Mouse (Mus musculus) lung, adult 2 months (tissue): ENCODE data around the gene Apoc1. TPM values are rescaled to one million over a fixed set of nuclear protein-coding genes. Genes with fewer than 3 reads are reported as not detected.
A peak's percentile ranks its signal among the peaks of the same experiment; 100 is the strongest.

Experiments used
- DNase-seq: peaks from one replicate; pipeline ENCODE4 v3.0.0; 2022
- H3K4me1 ChIP-seq: fragments of 200-500 bp; 2 replicates; pipeline ENCODE4 v1.6.1; 2011; ENCODE audit warnings: low read length; ENCODE audit not compliant: control insufficient read depth, insufficient read depth
- H3K4me3 ChIP-seq: fragments of 200-500 bp; replicated peaks from 2 replicates; pipeline ENCODE3; 2011; ENCODE audit warnings: low read depth, mild to moderate bottlenecking, control low read depth, low read length; ENCODE audit errors: extremely low read depth
- CTCF ChIP-seq: fragments of 200-500 bp; IDR thresholded peaks from 2 replicates; pipeline ENCODE4 v1.5.1; 2011; ENCODE audit warnings: mild to moderate bottlenecking, low read length, control low read depth; ENCODE audit not compliant: insufficient read depth
- POLR2A ChIP-seq: fragments of 200-500 bp; IDR thresholded peaks from 2 replicates; pipeline ENCODE4 v1.6.1; 2011; ENCODE audit warnings: low read depth, mild to moderate bottlenecking, control low read depth, low read length, borderline replicate concordance; ENCODE audit errors: extremely low read depth
- WGBS: fragments of 180-500 bp; shearing (Covaris S2); methylation state at CpG from one replicate; pipeline ENCODE4 v1.1.7; 2018; 5-methylcytosine and 5-hydroxymethylcytosine counted together
- polyA plus RNA-seq: library from polyadenylated mRNA; depleted of rRNA; stranded (reverse); fragments of >200 nt; gene quantifications from 2 replicates; pipeline ENCODE4 v1.2.3, GENCODE M21; 2012

Apoc1 gene
- polyA plus RNA-seq, 1 experiment = 29.2 TPM

- 92% methylated on average over 10 of the region's 10 CpGs for WGBS
- peaks cover 3% of the 10 kb centered on the region; the same call in 1 of the 2 replicates for H3K4me1 ChIP-seq
- H3K4me3 ChIP-seq = no peak overlapping the region
- DNase-seq = no peak
- TF ChIP-seq CTCF (no peak), POLR2A (no peak)
Measured at GRCm38 (mm10) chr7:19710650-19711049, 18.2 kb upstream of the Apoc1 start.

- TF ChIP-seq CTCF = no peak
- no peak for TF ChIP-seq POLR2A
- Histone ChIP-seq H3K4me3 (no peak overlapping the region), H3K4me1 (peaks cover 7% of the 10 kb centered on the region; the same call in 1 of the 2 replicates)
- WGBS = 94% methylated on average over 7 of the region's 7 CpGs
- no peak for DNase-seq
Measured at GRCm38 (mm10) chr7:19705271-19705670, 12.8 kb upstream of the Apoc1 start.

- Histone ChIP-seq H3K4me1 (peaks cover 7% of the 10 kb centered on the region; the same call in 1 of the 2 replicates), H3K4me3 (no peak overlapping the region)
- DNase-seq = no peak
- TF ChIP-seq POLR2A (no peak), CTCF (no peak)
- WGBS = 89% methylated on average over 4 of the region's 4 CpGs
Measured at GRCm38 (mm10) chr7:19704475-19704874, 12.0 kb upstream of the Apoc1 start.

- no peak for DNase-seq
- no peak for TF ChIP-seq CTCF
- no peak for TF ChIP-seq POLR2A
- Histone ChIP-seq H3K4me1 (peaks cover 12% of the 10 kb centered on the region; the same call in 1 of the 2 replicates), H3K4me3 (no peak overlapping the region)
- WGBS = 92% methylated on average over 16 of the region's 16 CpGs
Measured at GRCm38 (mm10) chr7:19702859-19703555, 10.5 kb upstream of the Apoc1 start.

- 32% methylated on average over 22 of the region's 22 CpGs for WGBS
- peaks cover 12% of the 10 kb centered on the region; the same call in 1 of the 2 replicates for H3K4me1 ChIP-seq
- TF ChIP-seq CTCF (peak; percentile 70), POLR2A (no peak)
- DNase-seq = peak; percentile 69
- no peak overlapping the region for H3K4me3 ChIP-seq
Measured at GRCm38 (mm10) chr7:19701069-19701761, 8.8 kb upstream of the Apoc1 start.

- WGBS = 49% methylated on average over 12 of the region's 12 CpGs
- peaks cover 12% of the 10 kb centered on the region; the same call in 1 of the 2 replicates for H3K4me1 ChIP-seq
- no peak overlapping the region for H3K4me3 ChIP-seq
- peak; percentile 30 for DNase-seq
- TF ChIP-seq CTCF (no peak), POLR2A (no peak)
Measured at GRCm38 (mm10) chr7:19700299-19701068, 8.0 kb upstream of the Apoc1 start.

- TF ChIP-seq POLR2A (no peak), CTCF (no peak)
- DNase-seq = no peak
- WGBS = 82% methylated on average over 4 of the region's 4 CpGs
- no peak overlapping the region for H3K4me3 ChIP-seq
- H3K4me1 ChIP-seq = peaks cover 12% of the 10 kb centered on the region; the same call in 1 of the 2 replicates
Measured at GRCm38 (mm10) chr7:19699827-19700148, 7.3 kb upstream of the Apoc1 start.

- peaks cover 12% of the 10 kb centered on the region; the same call in 1 of the 2 replicates for H3K4me1 ChIP-seq
- peak within 1 kb of the TSS; percentile 51 for H3K4me3 ChIP-seq
- DNase-seq = peak; percentile 41
- TF ChIP-seq POLR2A (peak; percentile 58; the same call in 1 of the 2 replicates), CTCF (no peak)
- WGBS = 8% methylated on average over 20 of the region's 20 CpGs
Measured at GRCm38 (mm10) chr7:19698907-19699826, 6.7 kb upstream of the Apoc1 start, which contains the start of gene Apoe. TSS of gene Apoe (minus strand) at chr7:19699188.
